Mouse (Mus musculus) heart, embryonic 13.5 days (tissue): Measurements from ENCODE around the gene Uqcc3. TPM values are rescaled to one million over a fixed set of nuclear protein-coding genes. Genes with fewer than 3 reads are reported as not detected.

Experiments used
- microRNA-seq: library from miRNA; unstranded; fragments of <30 nt; microRNA quantifications from one replicate; pipeline ENCODE4, GENCODE M21; 2016
- polyA plus RNA-seq: library from polyadenylated mRNA; unstranded; fragments of >200 nt; fragmentation: Nextera tagmentation; extraction: Ambion mirVana; gene quantifications from 2 replicates; pipeline ENCODE4 v1.2.1, GENCODE M21; 2015

Gene Uqcc3
- polyA plus RNA-seq, 1 experiment from 2014 or later = 56.6 TPM

Small RNA genes lying within 50 kb of the gene (microRNA-seq; reads per million reads assigned to microRNA genes)
- gene Mir5136 = not detected

Other genes with a start within 250 kb of the Uqcc3 start
- gene Chrm1, start 217.1 kb downstream of the Uqcc3 start, polyA plus RNA-seq = 0.04 TPM in 1 of 2 replicates, not detected in the other
- 72.8 and 74.8 TPM in 2 replicates for gene Slc3a2, start 157.6 kb downstream of the Uqcc3 start, polyA plus RNA-seq
- 54.1 and 60.0 TPM in 2 replicates for gene Wdr74, start 145.1 kb downstream of the Uqcc3 start, polyA plus RNA-seq
- 1.3 and 1.4 TPM in 2 replicates for gene 1700092M07Rik, start 140.2 kb downstream of the Uqcc3 start, polyA plus RNA-seq
- gene Stx5a, start 139.5 kb downstream of the Uqcc3 start, polyA plus RNA-seq = 81.1 and 87.5 TPM in 2 replicates
- gene Nxf1, start 123.8 kb downstream of the Uqcc3 start, polyA plus RNA-seq = 123 and 124 TPM in 2 replicates
- gene Tmem223, start 109.9 kb downstream of the Uqcc3 start, polyA plus RNA-seq = 154 and 167 TPM in 2 replicates
- gene Tmem179b, start 106.5 kb downstream of the Uqcc3 start, polyA plus RNA-seq = 54.5 and 60.7 TPM in 2 replicates
- 18.2 and 19.6 TPM in 2 replicates for gene Taf6l, start 94.5 kb downstream of the Uqcc3 start, polyA plus RNA-seq
- gene Polr2g, start 82.3 kb downstream of the Uqcc3 start, polyA plus RNA-seq = 129 and 143 TPM in 2 replicates
- gene Zbtb3, start 78.4 kb downstream of the Uqcc3 start, polyA plus RNA-seq = 3.7 and 3.9 TPM in 2 replicates
- gene Ttc9c, start 61.6 kb downstream of the Uqcc3 start, polyA plus RNA-seq = 32.9 and 38.9 TPM in 2 replicates
- 2.9 TPM in 2 replicates for gene Hnrnpul2, start 60.9 kb downstream of the Uqcc3 start, polyA plus RNA-seq
- not detected in 2 replicates for gene AC129217.1, start 51.1 kb downstream of the Uqcc3 start, polyA plus RNA-seq
- gene Bscl2, start 43.5 kb downstream of the Uqcc3 start, polyA plus RNA-seq = 44.6 and 45.3 TPM in 2 replicates
- gene Gng3, start 41.7 kb downstream of the Uqcc3 start, polyA plus RNA-seq = 2.2 TPM in 2 replicates
- gene Lrrn4cl, start 30.2 kb downstream of the Uqcc3 start, polyA plus RNA-seq = 0.79 and 0.88 TPM in 2 replicates
- 112 and 139 TPM in 2 replicates for gene Ubxn1, start 9.4 kb downstream of the Uqcc3 start, polyA plus RNA-seq
- 48.2 and 49.5 TPM in 2 replicates for gene Lbhd1, start 2.8 kb upstream of the Uqcc3 start, polyA plus RNA-seq
- gene Gm49403, start 3.0 kb upstream of the Uqcc3 start, polyA plus RNA-seq = not detected in 2 replicates
- gene 1810009A15Rik, start 7.9 kb upstream of the Uqcc3 start, polyA plus RNA-seq = 61.9 and 71.3 TPM in 2 replicates
- gene Gm49416, start 8.0 kb upstream of the Uqcc3 start, polyA plus RNA-seq = not detected in 2 replicates
- gene Ints5, start 12.1 kb upstream of the Uqcc3 start, polyA plus RNA-seq = 23.9 and 25.5 TPM in 2 replicates
- gene Ganab, start 17.1 kb upstream of the Uqcc3 start, polyA plus RNA-seq = 63.5 and 63.8 TPM in 2 replicates
- 40.6 and 41.4 TPM in 2 replicates for gene B3gat3, start 39.5 kb upstream of the Uqcc3 start, polyA plus RNA-seq
- 2.4 and 2.7 TPM in 2 replicates for gene Rom1, start 48.4 kb upstream of the Uqcc3 start, polyA plus RNA-seq
- gene Eml3, start 48.6 kb upstream of the Uqcc3 start, polyA plus RNA-seq = 14.4 and 14.9 TPM in 2 replicates
- gene Mta2, start 61.0 kb upstream of the Uqcc3 start, polyA plus RNA-seq = 83.6 and 88.0 TPM in 2 replicates
- gene Tut1, start 72.9 kb upstream of the Uqcc3 start, polyA plus RNA-seq = 16.3 and 17.1 TPM in 2 replicates
- 251 and 281 TPM in 2 replicates for gene Eef1g, start 86.1 kb upstream of the Uqcc3 start, polyA plus RNA-seq
- 22.8 TPM in 2 replicates for gene Ahnak, start 108.4 kb upstream of the Uqcc3 start, polyA plus RNA-seq
- gene Scgb1a1, start 207.0 kb upstream of the Uqcc3 start, polyA plus RNA-seq = not detected in 2 replicates